Mouse (Mus musculus): Measurements from ENCODE around the gene Acbd6.

The Acbd6 gene

DNA sequence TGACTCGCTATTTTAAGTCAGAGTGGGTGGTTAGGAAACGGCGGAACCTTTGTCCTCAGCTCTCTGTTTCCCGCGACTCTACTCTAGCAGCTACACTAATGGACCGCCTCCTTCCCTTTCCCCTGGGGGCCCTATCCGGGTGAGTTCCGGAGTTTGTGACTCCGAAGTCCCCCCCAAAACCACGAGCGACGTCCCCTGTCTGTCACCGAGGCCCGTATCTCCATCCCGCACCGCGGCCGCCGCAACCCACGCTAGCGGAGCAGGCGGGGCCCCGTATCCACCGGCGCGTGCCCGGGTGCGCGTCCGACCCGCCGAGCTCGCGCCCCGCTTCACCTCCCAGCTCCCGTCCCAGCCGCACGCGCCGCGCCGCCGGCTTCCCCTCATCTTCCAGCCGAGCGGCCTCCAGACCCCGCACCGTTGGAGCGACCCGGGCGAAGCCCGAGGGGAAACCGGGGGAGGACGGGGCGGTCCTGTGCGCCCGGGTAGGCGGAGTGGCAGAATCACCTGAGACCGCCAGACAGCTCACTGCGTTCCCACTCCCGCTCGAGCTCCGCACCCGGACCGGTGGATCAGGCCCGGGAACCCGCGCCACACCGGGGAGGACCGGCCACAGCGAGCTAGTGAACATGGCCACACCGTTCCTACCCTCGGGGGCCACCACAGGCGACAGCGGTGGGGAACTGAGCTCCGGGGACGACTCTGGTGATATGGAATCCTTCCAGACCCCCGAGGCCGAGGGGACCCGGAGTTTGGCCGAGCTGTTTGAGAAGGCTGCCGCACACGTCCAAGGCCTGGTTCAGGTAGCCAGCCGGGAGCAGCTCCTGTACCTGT lies at the start of gene Acbd6:
Acbd6 (plus strand) TSS at position 109 of the 831 bp plus-strand sequence.
- peak; percentile 90 for DNase-seq

DNA sequence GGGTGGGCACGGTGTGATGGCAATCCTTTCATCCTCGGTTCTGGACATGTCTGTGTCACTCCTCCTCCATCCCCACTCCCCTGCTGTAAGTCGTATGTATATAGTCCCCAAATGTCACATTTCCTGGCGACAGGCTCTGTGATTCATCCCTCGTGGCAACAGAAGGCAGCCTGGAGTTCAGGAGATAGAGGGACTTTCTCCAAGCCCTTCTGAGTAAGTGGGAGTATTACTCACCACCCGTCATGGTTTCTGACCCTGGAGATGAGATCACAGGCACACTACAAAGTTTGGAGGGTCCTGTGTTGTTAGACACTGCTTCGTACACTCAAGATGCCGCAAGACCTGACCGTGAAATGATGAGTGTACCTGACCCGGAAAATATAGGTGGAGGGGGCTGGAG lies 47.7 kb upstream of the Acbd6 start:
- no peak for DNase-seq

DNA sequence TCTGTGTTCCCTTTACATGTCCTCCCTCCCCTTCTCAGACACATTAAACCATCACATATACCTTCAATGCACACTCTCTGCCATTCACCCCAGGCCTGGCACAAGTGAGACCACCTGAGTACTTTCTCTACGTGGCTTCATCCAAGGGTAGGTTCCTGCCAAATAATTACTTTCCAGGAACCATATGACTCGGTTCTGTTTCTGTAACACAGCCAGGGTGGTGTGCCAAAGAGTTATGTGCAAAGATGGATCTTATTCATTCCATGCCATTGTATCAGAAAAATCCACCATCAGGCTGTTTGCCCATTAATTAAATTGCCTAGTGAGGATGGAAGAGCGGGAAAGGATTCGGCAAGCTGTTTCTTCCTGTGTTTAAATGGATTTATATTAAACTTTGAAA lies 42.1 kb upstream of the Acbd6 start:
- DNase-seq: peak; percentile 58

- peak; percentile 64 for DNase-seq
Observed at GRCm38 (mm10) chr1:155516594-155516993, 41.3 kb upstream of the Acbd6 start.

DNA sequence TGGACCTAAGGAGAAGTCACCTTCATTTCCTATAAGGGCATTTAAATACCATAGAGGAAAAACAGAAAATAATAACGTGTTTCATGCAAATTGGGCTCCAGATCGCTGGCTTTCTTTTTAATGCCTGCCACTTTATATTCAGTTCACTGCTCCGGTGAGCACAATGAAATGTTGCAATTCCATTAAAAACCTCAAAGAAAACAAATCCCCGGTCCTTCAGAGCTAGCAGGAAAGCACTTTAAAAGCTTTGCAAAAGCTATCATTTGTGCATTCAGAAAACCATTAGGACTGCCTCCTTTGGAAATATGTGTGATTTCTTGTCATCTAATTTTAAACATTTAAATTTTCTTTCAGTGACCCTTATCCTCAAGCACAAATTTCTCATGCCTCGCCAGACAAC lies 40.9 kb upstream of the Acbd6 start:
- DNase-seq: no peak

GRCm38 (mm10) chr1:155520285-155520684 lies 37.6 kb upstream of the Acbd6 start:
- no peak for DNase-seq

DNA sequence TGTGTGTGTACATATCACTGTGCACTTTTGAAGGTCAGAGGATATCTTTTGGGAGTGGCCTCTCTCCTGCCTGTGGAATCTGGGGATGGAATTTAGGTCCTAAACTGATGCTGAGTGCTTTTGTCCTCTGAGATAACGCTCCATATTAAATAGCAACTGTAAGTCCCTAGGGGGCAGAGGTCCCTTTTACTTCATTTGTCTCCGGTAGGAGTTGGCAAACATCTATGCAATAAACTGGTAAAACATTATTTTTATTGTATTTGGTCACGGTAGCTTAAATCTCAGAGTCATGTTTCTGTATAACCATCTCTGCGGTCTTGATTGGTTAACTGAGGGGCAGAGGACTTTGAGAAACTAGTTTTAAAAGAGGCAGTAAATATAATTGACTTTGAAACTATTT lies 35.4 kb upstream of the Acbd6 start:
- no peak for DNase-seq

- no peak for DNase-seq
Observed at GRCm38 (mm10) chr1:155526176-155526575, 31.7 kb upstream of the Acbd6 start.

GRCm38 (mm10) chr1:155527027-155527786 lies 30.7 kb upstream of the Acbd6 start:
- DNase-seq: no peak

DNA sequence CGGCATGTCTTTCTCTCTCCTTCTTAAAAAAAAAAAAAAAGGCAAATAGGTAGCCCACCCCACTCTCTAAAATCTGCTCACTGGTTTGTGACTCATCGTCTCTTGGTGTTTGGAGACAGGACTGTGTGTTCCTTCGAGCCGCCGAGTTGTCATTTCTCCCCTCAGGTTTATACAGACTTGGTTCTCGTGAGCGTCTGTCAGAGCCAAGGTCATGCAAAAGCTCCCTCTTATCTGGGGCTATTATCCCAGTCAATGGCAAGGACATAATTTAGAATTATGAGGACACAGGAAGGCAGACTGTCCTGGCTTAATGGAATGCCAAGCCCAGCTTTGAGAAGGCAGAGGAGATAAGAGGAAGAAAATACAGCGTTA lies 30.1 kb upstream of the Acbd6 start:
- no peak for DNase-seq

- no peak for DNase-seq
Observed at GRCm38 (mm10) chr1:155528405-155529119, 29.4 kb upstream of the Acbd6 start.

DNA sequence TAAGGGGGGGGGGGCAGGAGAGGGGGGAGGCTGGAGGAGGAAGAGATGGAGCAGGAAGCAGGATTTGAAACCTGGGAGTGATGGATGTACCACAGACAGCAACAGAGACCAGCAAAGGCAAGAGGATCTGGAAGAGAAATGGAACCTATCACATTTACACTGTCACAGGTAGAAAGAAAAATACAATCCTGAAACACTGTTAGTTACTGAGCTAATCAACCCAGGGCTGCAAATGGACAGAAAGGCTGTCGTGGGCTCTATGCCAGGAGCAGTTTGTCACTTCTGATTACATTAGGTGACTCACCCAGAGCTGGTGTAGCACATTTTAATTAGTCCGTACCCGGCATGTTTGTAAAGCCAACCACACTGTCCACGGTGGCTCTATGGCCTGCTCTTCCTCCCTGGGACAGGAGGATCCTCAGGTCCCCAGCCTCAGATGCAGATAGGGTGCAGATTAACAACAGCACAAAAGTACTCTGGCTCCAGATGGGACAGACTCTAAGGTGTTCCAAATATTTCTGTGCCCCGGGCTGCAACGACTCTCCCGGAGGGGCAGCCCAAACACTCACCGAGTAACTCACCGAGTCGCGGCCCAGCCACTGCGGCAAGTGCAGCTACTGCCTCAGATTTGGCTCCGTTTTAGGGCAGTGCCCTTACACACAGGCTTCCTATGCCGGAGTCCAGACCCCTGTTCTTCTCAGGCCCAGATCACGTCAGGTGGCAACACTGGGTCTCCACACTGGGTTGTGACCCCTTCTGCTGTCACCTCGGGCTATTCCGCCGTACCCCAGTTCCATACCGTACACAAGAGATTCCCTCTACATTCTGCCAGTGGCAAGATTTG lies 28.6 kb upstream of the Acbd6 start:
- no peak for DNase-seq

DNA sequence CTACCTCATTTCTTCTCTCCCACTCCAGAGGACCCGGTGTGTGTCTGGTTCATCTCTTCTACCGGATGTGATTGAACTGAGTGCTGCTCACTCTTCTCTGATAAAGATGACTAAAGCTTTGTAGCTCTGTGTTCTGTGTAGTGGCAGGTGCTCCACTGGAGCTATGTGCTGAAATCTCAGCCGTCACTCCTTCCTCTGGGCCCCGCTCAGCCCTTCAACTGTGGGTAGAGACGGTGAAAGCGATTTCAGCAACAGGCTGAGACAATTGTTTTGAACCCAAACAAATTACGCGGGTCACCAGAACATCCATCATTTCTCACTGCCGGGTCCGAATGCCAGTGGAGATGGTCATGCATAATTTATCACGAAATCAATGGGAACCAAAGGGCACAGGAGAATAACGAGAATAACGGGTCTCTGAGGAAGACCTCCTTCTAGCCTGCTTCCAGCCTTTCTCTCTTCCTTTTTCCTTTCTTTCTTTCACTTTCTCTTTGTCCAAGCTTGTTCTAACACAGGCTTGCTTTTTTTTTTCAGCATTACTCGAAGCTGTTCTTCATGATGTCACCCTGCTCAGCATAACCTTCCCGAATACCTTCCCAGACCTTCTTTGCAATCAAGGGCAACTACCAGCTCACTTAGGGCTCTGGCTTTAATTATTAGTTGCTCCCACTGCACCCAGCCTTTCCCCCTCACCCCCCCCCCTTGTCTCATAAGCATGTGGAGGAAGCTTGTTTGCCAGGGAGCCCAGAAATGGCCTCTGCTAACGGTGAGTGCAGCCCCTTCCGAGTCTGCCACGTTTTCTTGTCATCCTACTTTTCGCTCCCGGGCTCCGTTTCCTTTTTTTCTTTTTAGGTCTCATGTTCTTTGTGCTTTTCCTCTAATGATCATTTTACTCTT lies 27.1 kb upstream of the Acbd6 start:
- no peak for DNase-seq

DNA sequence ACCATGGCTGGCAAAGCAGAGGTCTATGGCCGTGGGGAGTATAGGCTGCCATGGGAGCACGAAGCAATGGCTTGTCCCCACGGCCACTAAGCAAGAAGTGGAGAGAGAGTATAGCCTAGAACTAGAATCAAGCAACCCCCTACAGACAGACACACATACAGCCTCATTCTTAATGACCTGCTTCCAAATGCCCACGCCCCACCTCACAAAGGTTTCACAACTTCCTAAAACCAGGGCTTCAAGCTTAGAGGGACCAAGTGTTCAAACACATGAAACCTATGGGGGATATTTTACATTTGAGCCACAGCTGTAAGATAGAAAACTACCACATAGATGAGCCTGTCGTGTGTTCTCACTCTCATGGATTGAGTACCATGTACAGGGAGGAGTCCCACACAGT lies 25.5 kb upstream of the Acbd6 start:
- DNase-seq: no peak

DNA sequence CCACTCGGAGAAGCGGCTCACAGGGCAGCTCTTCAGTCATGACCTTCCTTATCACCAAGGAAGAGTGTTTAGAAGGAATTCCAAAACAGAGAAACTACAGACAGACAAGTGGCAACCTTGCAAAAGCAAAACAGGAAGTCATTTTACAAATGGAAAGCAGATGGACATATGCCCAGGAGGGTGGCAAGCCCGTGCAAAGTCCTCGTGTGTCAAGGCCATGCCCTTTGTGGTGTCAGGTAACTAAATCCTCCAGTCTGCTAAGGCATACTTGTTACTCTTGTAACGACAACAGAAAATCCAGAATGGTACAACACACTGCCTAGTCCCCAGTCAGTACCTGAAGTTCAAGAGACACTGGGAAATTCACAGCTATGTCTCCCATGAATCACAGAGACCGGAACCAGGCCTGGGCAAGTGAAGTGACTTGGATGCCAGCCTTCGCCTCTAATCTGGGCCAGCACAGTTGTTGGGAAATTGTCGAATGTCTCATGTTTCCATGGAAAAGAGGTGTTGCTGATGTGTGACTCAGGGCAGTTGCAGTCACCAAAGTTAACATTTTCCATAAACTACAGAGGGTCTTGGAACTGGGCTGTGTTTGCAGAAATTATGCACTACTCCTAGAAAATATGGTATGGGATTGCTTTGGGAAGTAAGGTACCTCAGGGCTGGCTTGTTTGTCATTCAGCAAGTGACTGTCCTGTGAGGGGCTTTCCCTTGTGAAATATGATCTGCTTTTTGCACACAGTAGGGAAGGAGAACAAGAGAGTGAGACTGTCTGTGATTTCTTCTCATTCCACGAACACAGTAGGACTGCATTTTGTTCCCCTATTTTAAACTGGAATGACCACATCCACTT lies 24.9 kb upstream of the Acbd6 start:
- no peak for DNase-seq

DNA sequence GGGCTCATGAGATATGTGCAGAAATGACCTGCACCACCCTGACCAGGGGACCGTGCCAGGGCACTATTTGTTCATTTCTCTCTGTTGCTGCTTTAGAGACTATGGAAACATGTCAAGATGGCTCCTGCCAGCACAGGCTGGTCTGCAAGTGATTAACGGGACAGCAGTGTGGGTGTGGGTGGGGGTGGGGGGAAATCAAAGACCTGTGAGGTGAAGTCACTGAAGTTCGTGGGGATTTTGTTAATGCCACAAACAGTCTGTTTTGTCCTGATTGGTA lies 24.3 kb upstream of the Acbd6 start:
- no peak for DNase-seq

DNA sequence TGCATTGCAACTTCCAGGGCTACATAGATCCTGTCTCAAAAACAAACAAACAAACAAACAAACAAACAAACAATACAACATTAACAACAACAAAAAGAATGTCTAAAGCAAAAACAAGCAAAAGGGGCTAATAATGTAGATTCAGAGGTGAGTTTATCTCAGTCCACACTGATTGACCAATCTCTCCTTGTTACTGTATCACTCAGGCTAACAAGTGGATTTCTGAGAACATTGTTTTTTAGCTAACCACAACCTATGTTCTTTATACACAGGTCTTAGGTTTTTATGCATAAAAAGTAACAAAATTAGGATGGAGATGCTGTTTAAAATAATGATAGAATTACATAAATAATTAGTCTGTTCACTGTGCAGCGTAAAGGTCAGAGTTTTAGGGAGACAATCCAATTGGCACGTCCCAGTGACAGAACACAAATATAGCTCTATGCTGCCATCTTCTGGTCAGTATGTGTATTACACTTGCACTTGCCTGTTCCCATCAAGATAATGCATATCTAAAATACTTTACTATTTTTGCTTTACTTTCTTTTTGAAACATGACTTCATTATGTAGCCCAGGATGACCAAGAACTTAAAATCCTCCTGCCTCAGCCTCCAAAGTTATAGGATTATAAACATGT lies 20.8 kb upstream of the Acbd6 start:
- no peak for DNase-seq

- no peak for DNase-seq
Observed at GRCm38 (mm10) chr1:155538006-155538405, 19.9 kb upstream of the Acbd6 start.

GRCm38 (mm10) chr1:155557642-155558011 lies 293 bp upstream of the Acbd6 start:
- DNase-seq: no peak

DNA sequence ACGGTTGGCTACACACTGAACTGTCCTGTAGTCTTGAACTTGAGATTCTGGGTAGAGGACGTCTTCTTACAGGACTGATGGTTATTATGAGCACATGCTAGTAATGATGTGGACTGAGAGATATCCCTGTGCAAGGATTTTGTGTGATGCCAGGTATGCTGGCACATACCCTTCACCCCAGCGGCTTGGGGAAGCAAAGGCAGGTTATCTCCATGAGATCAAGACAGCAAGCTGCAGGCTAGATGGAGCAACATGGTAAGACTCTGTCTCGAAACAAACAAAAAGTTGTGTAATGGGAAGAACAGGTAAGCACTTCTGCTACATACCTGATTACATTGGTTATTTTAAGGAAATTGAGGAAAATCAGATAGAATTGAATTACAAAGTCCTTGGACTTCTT lies 2.1 kb downstream of the Acbd6 start:
- DNase-seq: no peak

- DNase-seq: no peak
Observed at GRCm38 (mm10) chr1:155560678-155561077, 2.8 kb downstream of the Acbd6 start.

Measured in cerebellum, adult 11-12 months (tissue).